Comparison of ENCODE assay signal across 19 mouse cellular contexts in the genomic region with DNA sequence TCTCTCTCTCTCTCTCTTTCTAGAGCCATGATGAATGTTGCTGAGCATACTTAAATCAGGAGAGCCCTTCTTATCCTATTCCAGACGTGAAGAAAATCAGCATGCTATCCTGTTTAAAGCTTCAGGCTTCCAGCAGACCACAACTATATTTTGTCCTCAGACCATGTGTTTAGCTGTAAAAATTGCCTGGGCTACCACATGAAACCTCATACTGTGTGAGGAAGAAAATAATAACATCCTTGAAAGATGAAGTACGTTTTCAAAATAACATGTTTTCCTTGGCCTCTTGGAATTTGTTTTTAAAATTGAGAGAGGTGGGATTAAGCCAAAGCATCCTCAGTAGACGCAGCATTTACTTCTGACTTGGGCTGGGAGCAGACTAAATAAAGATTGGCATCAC.
DNase-seq lines count a peak whose midpoint lies in the region; ATAC-seq lines count a peak whose summit lies in the region.
"Had no signal": no experiment of that assay in that cellular context is flagged by ENCODE, and none has a peak within 500 bp of the region (broad histone marks: within the 10 kb centered on the region; RNA-seq: fewer than 3 reads in every experiment).

No protein-coding gene starts in this region.

- H3K9me3 ChIP-seq in embryonic facial prominence, embryonic 14.5 days (ENCODE audit: control insufficient read depth, low read length) = no peaks in the 10 kb centered on the region
- H3K9me3 ChIP-seq in embryonic facial prominence, embryonic 10.5 days = no peaks in the 10 kb centered on the region
- H3K9me3 ChIP-seq in forebrain, embryonic 16.5 days (ENCODE audit: control insufficient read depth, low read length) = no peaks in the 10 kb centered on the region
- no peaks in the 10 kb centered on the region for H3K9me3 ChIP-seq in forebrain, embryonic 12.5 days
- H3K9me3 ChIP-seq in embryonic facial prominence, embryonic 15.5 days (replicated peaks) = no peaks in the 10 kb centered on the region
- H3K9me3 ChIP-seq: embryonic facial prominence, embryonic 13.5 days; forebrain, embryonic 10.5 days; G1E had no signal

- H3K27me3 ChIP-seq in embryonic facial prominence, embryonic 14.5 days (replicated peaks; ENCODE audit: control insufficient read depth, insufficient read depth, low read length) = no peaks in the 10 kb centered on the region
- H3K27me3 ChIP-seq in embryonic facial prominence, embryonic 10.5 days (replicated peaks; ENCODE audit: low read depth, poor library complexity, severe bottlenecking) = no peaks in the 10 kb centered on the region
- no peaks in the 10 kb centered on the region for H3K27me3 ChIP-seq in forebrain, embryonic 16.5 days (replicated peaks; ENCODE audit: control insufficient read depth, insufficient read depth, low read length)
- H3K27me3 ChIP-seq in forebrain, embryonic 12.5 days = no peaks in the 10 kb centered on the region
- H3K27me3 ChIP-seq in embryonic facial prominence, embryonic 15.5 days = no peaks in the 10 kb centered on the region
- H3K27me3 ChIP-seq: CH12.LX; embryonic facial prominence, embryonic 13.5 days; Patski had no signal

- no peaks in the 10 kb centered on the region for H3K4me1 ChIP-seq in embryonic facial prominence, embryonic 14.5 days (ENCODE audit: control insufficient read depth, insufficient read depth, low read length)
- peaks cover 6% of the 10 kb centered on the region for H3K4me1 ChIP-seq in embryonic facial prominence, embryonic 10.5 days
- H3K4me1 ChIP-seq in forebrain, embryonic 16.5 days (replicated peaks; ENCODE audit: control insufficient read depth, insufficient read depth, low read length) = peaks cover 12% of the 10 kb centered on the region
- H3K4me1 ChIP-seq in forebrain, embryonic 12.5 days = no peaks in the 10 kb centered on the region
- 0 out of 2 replicates have a peak, but pooled peaks cover 5% of the 10 kb centered on the region for H3K4me1 ChIP-seq in embryonic facial prominence, embryonic 15.5 days
- H3K4me1 ChIP-seq: forebrain, embryonic 10.5 days had no signal

- H3K36me3 ChIP-seq in embryonic facial prominence, embryonic 14.5 days (ENCODE audit: control insufficient read depth, insufficient read depth, low read length) = no peaks in the 10 kb centered on the region
- H3K36me3 ChIP-seq in embryonic facial prominence, embryonic 10.5 days (replicated peaks) = no peaks in the 10 kb centered on the region
- H3K36me3 ChIP-seq in forebrain, embryonic 16.5 days (ENCODE audit: control insufficient read depth, insufficient read depth) = no peaks in the 10 kb centered on the region
- H3K36me3 ChIP-seq in forebrain, embryonic 12.5 days (replicated peaks) = no peaks in the 10 kb centered on the region
- H3K36me3 ChIP-seq in embryonic facial prominence, embryonic 15.5 days = no peaks in the 10 kb centered on the region
- H3K36me3 ChIP-seq: embryonic facial prominence, embryonic 13.5 days; forebrain, embryonic 10.5 days; G1E had no signal

- peak; percentile 51 for DNase-seq in embryonic facial prominence, embryonic 14.5 days (ENCODE audit: low spot score)
- DNase-seq in embryonic facial prominence, embryonic 10.5 days (ENCODE audit: low spot score) = no peak
- DNase-seq: adrenal gland, adult 8-10 months; adrenal gland, postnatal 14 days; adrenal gland, postnatal 36 days; B cell, adult 2 months; cerebellum, adult 11-12 months; cerebellum, postnatal 25 days had no signal

- H3K27ac ChIP-seq in embryonic facial prominence, embryonic 14.5 days (replicated peaks; ENCODE audit: low read depth, low read length) = no peak overlapping the region
- H3K27ac ChIP-seq in embryonic facial prominence, embryonic 10.5 days (replicated peaks) = no peak overlapping the region
- peak overlapping the region; percentile 67 for H3K27ac ChIP-seq in forebrain, embryonic 16.5 days (ENCODE audit: low read length)
- H3K27ac ChIP-seq in forebrain, embryonic 12.5 days = no peak overlapping the region
- no peak overlapping the region for H3K27ac ChIP-seq in embryonic facial prominence, embryonic 15.5 days (replicated peaks)
- H3K27ac ChIP-seq: forebrain, embryonic 10.5 days had no signal

- 0 out of 2 replicates have a peak, but pooled peaks have one; percentile 22 for ATAC-seq in embryonic facial prominence, embryonic 14.5 days (ENCODE audit: low read depth)
- ATAC-seq in forebrain, embryonic 16.5 days = no peak
- no peak for ATAC-seq in forebrain, embryonic 12.5 days (ENCODE audit: low FRiP score)
- peak; percentile 79 for ATAC-seq in embryonic facial prominence, embryonic 15.5 days (ENCODE audit: insufficient number of reproducible peaks, low FRiP score, low TSS enrichment, low read depth)
- ATAC-seq: activated CD4-positive, CD25-positive, alpha-beta regulatory T cell, adult 4 months; CD4-positive, CD25-positive, alpha-beta regulatory T cell, adult 4 months; Patski had no signal

- H3K4me3 ChIP-seq in embryonic facial prominence, embryonic 14.5 days (ENCODE audit: low read depth, low read length) = no peak overlapping the region
- no peak overlapping the region for H3K4me3 ChIP-seq in embryonic facial prominence, embryonic 10.5 days
- H3K4me3 ChIP-seq in forebrain, embryonic 16.5 days (replicated peaks; ENCODE audit: low read length) = no peak overlapping the region
- H3K4me3 ChIP-seq in forebrain, embryonic 12.5 days (replicated peaks) = no peak overlapping the region
- no peak overlapping the region for H3K4me3 ChIP-seq in embryonic facial prominence, embryonic 15.5 days (replicated peaks)
- H3K4me3 ChIP-seq: embryonic facial prominence, embryonic 13.5 days; erythroblast, embryonic 14.5 days; forebrain, embryonic 10.5 days had no signal

- WGBS in embryonic facial prominence, embryonic 14.5 days = 34% methylated on average over 3 of the region's 3 CpGs
- WGBS in embryonic facial prominence, embryonic 10.5 days = 68% methylated on average over 3 of the region's 3 CpGs
- 48% methylated on average over 3 of the region's 3 CpGs for WGBS in forebrain, embryonic 16.5 days
- 66% methylated on average over 3 of the region's 3 CpGs for WGBS in forebrain, embryonic 12.5 days
- 20% methylated on average over 3 of the region's 3 CpGs for WGBS in embryonic facial prominence, embryonic 15.5 days

- H3K4me2 ChIP-seq in embryonic facial prominence, embryonic 14.5 days (ENCODE audit: low read depth, low read length) = no peak overlapping the region
- no peak overlapping the region for H3K4me2 ChIP-seq in forebrain, embryonic 16.5 days (ENCODE audit: low read length)
- no peak overlapping the region for H3K4me2 ChIP-seq in forebrain, embryonic 12.5 days
- H3K4me2 ChIP-seq in embryonic facial prominence, embryonic 15.5 days (replicated peaks) = no peak overlapping the region

- no peak overlapping the region for H3K9ac ChIP-seq in embryonic facial prominence, embryonic 14.5 days (ENCODE audit: low read depth, low read length)
- H3K9ac ChIP-seq in forebrain, embryonic 16.5 days (replicated peaks; ENCODE audit: low read depth, low read length) = no peak overlapping the region
- no peak overlapping the region for H3K9ac ChIP-seq in forebrain, embryonic 12.5 days
- H3K9ac ChIP-seq in embryonic facial prominence, embryonic 15.5 days = no peak overlapping the region
- H3K9ac ChIP-seq: embryonic facial prominence, embryonic 13.5 days had no signal

Comparison
In these comparisons a context has a peak if more than half of its experiments do, and no peak if none do; other contexts are left out.
1. ATAC-seq: peak in embryonic facial prominence, embryonic 14.5 days (single experiment) and embryonic facial prominence, embryonic 15.5 days (single experiment); none in forebrain, embryonic 16.5 days (single experiment) and forebrain, embryonic 12.5 days (single experiment).